Mouse (Mus musculus) gastrocnemius, postnatal 36 days (tissue): ENCODE measurements at regions not wholly inside any gene's neighbourhood (a gene's known extent, or its start where the extent isn't known, plus 50 kb on each side); places are given as distances from the start of the nearest gene placed in this dataset.

Source experiments
- DNase-seq, 2 experiments: peaks; one replicate each; pipeline ENCODE4 v3.0.0; 2022
- intact Hi-C: fragments of 180-260 bp; cut with DNase I; formaldehyde crosslinking; loops from one replicate; pipeline ENCODE4 v1.15.1; 2025

DNA sequence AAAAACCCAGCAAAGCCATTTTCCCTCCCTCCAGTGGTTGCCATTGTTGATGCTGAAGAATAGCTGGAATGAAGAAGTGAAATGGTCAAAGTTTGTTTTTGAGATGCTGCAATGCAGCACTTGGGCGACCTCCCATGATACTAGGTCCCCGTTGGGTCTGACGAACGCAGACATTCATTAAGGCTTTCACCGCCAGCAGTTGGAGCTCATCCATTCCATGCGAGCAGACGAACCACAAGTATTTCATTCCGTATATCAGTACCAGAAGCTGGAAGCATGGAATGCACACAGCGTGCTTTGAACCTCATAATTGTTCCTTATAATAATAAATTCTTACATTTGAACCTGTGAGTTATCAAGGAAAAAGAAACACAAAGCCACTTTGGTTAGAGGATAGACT, 86.9 kb upstream of the Kcnj16 start:
- DNase-seq: no peak
- intact Hi-C loops: no loop called here

DNA sequence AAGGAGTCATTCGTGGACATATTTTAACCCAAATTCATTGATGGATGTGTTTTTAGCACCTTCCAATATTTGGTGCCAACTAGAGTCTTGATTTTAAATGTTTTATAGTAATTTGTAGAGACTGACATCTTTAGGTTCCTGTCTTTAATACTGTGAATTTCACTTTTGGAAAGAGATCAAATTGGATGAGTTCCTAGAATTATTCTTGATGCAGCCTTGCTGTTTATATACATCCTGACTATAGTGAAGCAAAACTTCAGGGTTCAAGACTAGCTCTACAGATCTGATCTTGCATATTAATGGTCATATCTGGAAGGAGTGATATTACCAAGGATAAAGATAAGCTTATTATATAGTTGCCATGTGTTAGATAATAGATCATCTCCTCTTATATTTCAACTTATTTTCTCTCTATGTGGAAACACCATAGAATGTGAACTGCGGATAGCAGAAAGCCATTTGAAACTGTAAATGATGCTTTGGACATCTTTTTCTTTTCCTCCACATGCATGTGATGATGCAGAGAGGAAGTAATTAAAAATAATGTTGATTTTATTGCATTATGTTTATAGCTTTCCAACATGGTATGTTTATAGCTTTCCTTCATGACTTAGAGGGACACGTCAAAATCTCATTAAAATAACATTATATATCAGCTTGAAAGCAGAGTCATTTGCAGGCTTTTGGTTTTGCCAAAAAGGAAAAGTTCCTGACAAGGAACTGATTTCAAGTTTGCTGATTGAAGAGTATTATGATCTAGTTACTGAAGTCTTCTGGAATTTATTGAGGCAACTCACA, 78.3 kb upstream of the Kcnj16 start:
- intact Hi-C loops: no loop called here
- DNase-seq: no peak

DNA sequence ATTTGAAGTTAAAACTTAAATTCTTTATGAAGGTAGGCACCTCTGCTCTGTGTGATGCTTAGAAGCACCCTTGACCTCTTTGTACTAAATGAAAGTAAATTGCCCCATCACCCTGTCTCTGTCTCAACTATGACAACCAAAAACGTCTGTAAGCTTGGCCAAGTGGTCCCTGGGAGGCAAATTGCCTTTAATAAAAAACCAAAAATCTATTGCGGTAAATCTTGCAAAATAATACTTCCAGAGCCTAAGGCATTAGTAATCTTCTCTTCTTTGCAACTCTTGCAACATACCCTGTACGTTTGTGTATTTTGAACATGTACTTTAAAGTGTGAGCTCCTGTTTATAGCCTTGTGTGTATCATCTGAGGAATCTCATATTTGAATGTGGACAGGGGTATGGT, 77.4 kb upstream of the Kcnj16 start:
- intact Hi-C loops: no loop called here
- DNase-seq: no peak

DNA sequence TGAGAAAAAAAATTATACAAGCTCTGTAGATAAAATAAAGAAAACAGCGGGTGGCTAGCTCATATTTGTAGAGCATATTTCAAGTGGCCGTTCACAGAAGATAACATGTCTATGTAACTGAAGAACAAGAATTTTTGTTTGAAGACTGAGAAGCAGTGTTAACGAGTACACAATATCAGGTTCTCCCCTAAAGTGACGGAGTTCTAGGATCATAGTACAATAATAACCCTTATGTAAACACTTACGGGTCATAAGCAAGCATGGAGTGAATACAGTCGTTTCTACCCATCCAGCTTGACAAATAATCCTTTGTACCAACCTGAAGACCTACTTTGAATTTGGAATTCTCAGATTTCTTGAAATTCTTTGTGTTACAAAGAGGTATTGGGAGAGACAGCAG, 64.9 kb upstream of the Kcnj16 start:
- DNase-seq: no peak
- intact Hi-C loops: no loop called here
